Mouse (Mus musculus) C2C12 (cell line): Measurements from ENCODE around the gene Luc7l. TPM values are rescaled to one million over a fixed set of nuclear protein-coding genes. Genes with fewer than 3 reads are reported as not detected.

Source experiments
- H3K27me3 ChIP-seq: one replicate; pipeline ENCODE4 v1.6.1; 2011; ENCODE audit not compliant: control insufficient read depth, insufficient read depth, insufficient read length
- H3K36me3 ChIP-seq: one replicate; pipeline ENCODE4 v1.6.1; 2011; ENCODE audit not compliant: control insufficient read depth, insufficient read depth
- H3K4me3 ChIP-seq: one replicate; pipeline ENCODE4 v1.5.1; 2011; ENCODE audit warnings: mild to moderate bottlenecking, control low read depth; ENCODE audit not compliant: poor library complexity, insufficient read depth, severe bottlenecking
- H3K79me2 ChIP-seq: one replicate; pipeline ENCODE4 v1.6.1; 2011; ENCODE audit not compliant: control insufficient read depth, insufficient read depth
- H3K79me3 ChIP-seq: one replicate; pipeline ENCODE4 v1.6.1; 2011; ENCODE audit warnings: low read depth, control low read depth
- H3ac ChIP-seq: one replicate; pipeline ENCODE3; 2011; ENCODE audit warnings: low read depth; ENCODE audit not compliant: control insufficient read depth, insufficient read length
- CEBPB ChIP-seq: IDR thresholded peaks from one replicate; pipeline ENCODE4 v1.6.1; 2011; ENCODE audit warnings: low read depth, mild to moderate bottlenecking, control low read depth, moderate library complexity
- CTCF ChIP-seq: IDR thresholded peaks from one replicate; pipeline ENCODE4 v1.5.1; 2011; ENCODE audit not compliant: control insufficient read depth, insufficient read depth, insufficient read length
- FOSL1 ChIP-seq: IDR thresholded peaks from one replicate; pipeline ENCODE4 v1.8.0; 2011; ENCODE audit warnings: mild to moderate bottlenecking, low read length; ENCODE audit not compliant: poor library complexity, insufficient read depth, severe bottlenecking
- MAX ChIP-seq: IDR thresholded peaks from one replicate; pipeline ENCODE4 v1.6.1; 2011; ENCODE audit warnings: mild to moderate bottlenecking, control low read depth
- MYOD1 ChIP-seq: IDR thresholded peaks from one replicate; pipeline ENCODE4 v1.6.1; 2011; ENCODE audit warnings: low read depth; ENCODE audit not compliant: control insufficient read depth, insufficient read length
- MYOG ChIP-seq: IDR thresholded peaks from one replicate; pipeline ENCODE4 v1.6.1; 2011; ENCODE audit not compliant: control insufficient read depth, insufficient read length; ENCODE audit errors: extremely low read depth
- USF1 ChIP-seq: IDR thresholded peaks from one replicate; pipeline ENCODE4 v1.6.1; 2011; ENCODE audit warnings: low read depth, mild to moderate bottlenecking, control low read depth, moderate library complexity
- polyA plus RNA-seq: library from polyadenylated mRNA; unstranded; fragments of >200 nt; fragmentation: generic; extraction: Trizol; gene quantifications from one replicate; pipeline ENCODE4 v1.2.1, GENCODE M21; 2012; ENCODE audit warnings: missing spikeins

Luc7l gene
- polyA plus RNA-seq, 1 experiment = 45.0 TPM

- H3K79me2 ChIP-seq = no peaks in the 10 kb centered on the region
- no peak overlapping the region for H3K4me3 ChIP-seq
- H3K36me3 ChIP-seq = no peaks in the 10 kb centered on the region
- H3K79me3 ChIP-seq = no peaks in the 10 kb centered on the region
- H3K27me3 ChIP-seq = no peaks in the 10 kb centered on the region
- H3ac ChIP-seq = no peak overlapping the region
- TF ChIP-seq MYOD1 = no peak
- no peak for TF ChIP-seq CEBPB
- TF ChIP-seq MYOG = no peak
- no peak for TF ChIP-seq MAX
- no peak for TF ChIP-seq FOSL1
- no peak for TF ChIP-seq CTCF
- no peak for TF ChIP-seq USF1
Observed at GRCm38 (mm10) chr17:26212241-26212640, 40.5 kb upstream of the Luc7l start.

GRCm38 (mm10) chr17:26212681-26213080 is 40.0 kb upstream of the Luc7l start:
- TF ChIP-seq USF1 (no peak), FOSL1 (no peak), MYOD1 (no peak), MYOG (no peak), CEBPB (no peak), CTCF (no peak), MAX (no peak)
- no peak overlapping the region for H3K4me3 ChIP-seq
- H3K36me3 ChIP-seq = peaks cover 1% of the 10 kb centered on the region
- no peak overlapping the region for H3ac ChIP-seq
- H3K79me2 ChIP-seq = no peaks in the 10 kb centered on the region
- no peaks in the 10 kb centered on the region for H3K79me3 ChIP-seq
- no peaks in the 10 kb centered on the region for H3K27me3 ChIP-seq

GRCm38 (mm10) chr17:26221508-26221907 is 31.2 kb upstream of the Luc7l start:
- Histone ChIP-seq H3K79me2 (no peaks in the 10 kb centered on the region), H3K79me3 (no peaks in the 10 kb centered on the region), H3K27me3 (no peaks in the 10 kb centered on the region), H3ac (no peak overlapping the region), H3K36me3 (peaks cover 5% of the 10 kb centered on the region), H3K4me3 (no peak overlapping the region)
- no peak for TF ChIP-seq CEBPB
- no peak for TF ChIP-seq MYOG
- TF ChIP-seq MAX = no peak
- TF ChIP-seq USF1 = no peak
- TF ChIP-seq FOSL1 = no peak
- no peak for TF ChIP-seq CTCF
- no peak for TF ChIP-seq MYOD1

DNA sequence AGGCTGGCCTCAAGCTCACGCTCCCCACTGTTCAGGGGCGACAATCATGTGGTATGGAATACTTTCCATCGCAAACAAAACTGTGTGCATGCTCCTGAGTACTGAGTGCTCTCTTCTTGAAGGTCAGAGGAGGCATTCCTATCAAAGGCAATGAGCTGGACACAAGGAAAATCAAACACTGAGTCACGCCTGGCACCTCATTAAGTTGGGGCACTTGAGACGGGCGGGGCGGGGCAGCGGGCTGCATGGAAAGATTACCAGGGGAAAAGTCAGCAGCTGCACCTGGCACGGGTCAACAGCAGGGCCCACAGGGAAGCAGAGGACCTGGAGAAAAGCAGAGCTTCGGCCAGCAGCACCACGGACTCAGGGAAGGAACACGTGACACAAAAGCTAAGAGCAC is 27.5 kb upstream of the Luc7l start:
- Histone ChIP-seq H3K36me3 (no peaks in the 10 kb centered on the region), H3ac (no peak overlapping the region), H3K4me3 (no peak overlapping the region), H3K79me3 (no peaks in the 10 kb centered on the region), H3K79me2 (no peaks in the 10 kb centered on the region), H3K27me3 (no peaks in the 10 kb centered on the region)
- TF ChIP-seq FOSL1 (no peak), MYOD1 (peak; percentile 35), MYOG (no peak), USF1 (peak; percentile 14), CTCF (no peak), MAX (no peak), CEBPB (no peak)

GRCm38 (mm10) chr17:26229776-26230175 is 22.9 kb upstream of the Luc7l start:
- Histone ChIP-seq H3K27me3 (no peaks in the 10 kb centered on the region), H3K36me3 (no peaks in the 10 kb centered on the region), H3K79me3 (no peaks in the 10 kb centered on the region), H3ac (no peak overlapping the region), H3K4me3 (no peak overlapping the region), H3K79me2 (no peaks in the 10 kb centered on the region)
- TF ChIP-seq CTCF = no peak

GRCm38 (mm10) chr17:26231156-26231555 is 21.5 kb upstream of the Luc7l start:
- Histone ChIP-seq H3K79me3 (no peaks in the 10 kb centered on the region), H3K79me2 (no peaks in the 10 kb centered on the region), H3ac (no peak overlapping the region), H3K27me3 (no peaks in the 10 kb centered on the region), H3K36me3 (no peaks in the 10 kb centered on the region), H3K4me3 (no peak overlapping the region)
- no peak for TF ChIP-seq CEBPB
- TF ChIP-seq FOSL1 = no peak

GRCm38 (mm10) chr17:26232863-26233262 is 19.8 kb upstream of the Luc7l start:
- TF ChIP-seq CTCF = no peak
- TF ChIP-seq MYOD1 = no peak
- no peak for TF ChIP-seq CEBPB
- no peak for TF ChIP-seq MAX
- no peak for TF ChIP-seq MYOG
- TF ChIP-seq USF1 = no peak
- no peak for TF ChIP-seq FOSL1
- H3ac ChIP-seq = no peak overlapping the region
- no peaks in the 10 kb centered on the region for H3K79me3 ChIP-seq
- H3K27me3 ChIP-seq = no peaks in the 10 kb centered on the region
- H3K36me3 ChIP-seq = no peaks in the 10 kb centered on the region
- peaks cover 10% of the 10 kb centered on the region for H3K79me2 ChIP-seq
- H3K4me3 ChIP-seq = no peak overlapping the region
